Mouse (Mus musculus) right cerebral cortex, adult 18-20 months (tissue): Measurements from ENCODE around the gene Iqce.
A peak's percentile ranks its signal among the peaks of the same experiment; 100 is the strongest.

Source experiments
- DNase-seq: peaks from one replicate; pipeline ENCODE4 v3.0.0; 2022; ENCODE audit warnings: mixed read lengths

Iqce gene

GRCm38 (mm10) chr5:140636316-140637057 is 65.7 kb downstream of the Iqce start:
- DNase-seq = no peak

GRCm38 (mm10) chr5:140634798-140635722 is 67.1 kb downstream of the Iqce start:
- no peak for DNase-seq

- no peak for DNase-seq
Measured at GRCm38 (mm10) chr5:140633432-140633831, 68.7 kb downstream of the Iqce start.

GRCm38 (mm10) chr5:140628995-140629394 is 73.2 kb downstream of the Iqce start:
- no peak for DNase-seq

GRCm38 (mm10) chr5:140627580-140627979 is 74.6 kb downstream of the Iqce start:
- no peak for DNase-seq

- DNase-seq = no peak
Measured at GRCm38 (mm10) chr5:140624961-140625360, 77.2 kb downstream of the Iqce start.

- DNase-seq = no peak
Measured at GRCm38 (mm10) chr5:140624238-140624637, 77.9 kb downstream of the Iqce start.

- DNase-seq = no peak
Measured at GRCm38 (mm10) chr5:140623791-140624190, 78.4 kb downstream of the Iqce start.

- no peak for DNase-seq
Measured at GRCm38 (mm10) chr5:140622978-140623670, 79.1 kb downstream of the Iqce start.

- no peak for DNase-seq
Measured at GRCm38 (mm10) chr5:140621517-140621916, 80.7 kb downstream of the Iqce start.

- DNase-seq = no peak
Measured at GRCm38 (mm10) chr5:140621092-140621491, 81.1 kb downstream of the Iqce start.

- DNase-seq = no peak
Measured at GRCm38 (mm10) chr5:140619895-140620736, 82.1 kb downstream of the Iqce start.

GRCm38 (mm10) chr5:140619151-140619771 is 82.9 kb downstream of the Iqce start:
- DNase-seq = peak; percentile 63

- DNase-seq = no peak
Measured at GRCm38 (mm10) chr5:140617714-140618113, 84.5 kb downstream of the Iqce start.

GRCm38 (mm10) chr5:140616691-140617090 is 85.5 kb downstream of the Iqce start:
- DNase-seq = no peak

GRCm38 (mm10) chr5:140616110-140616503 is 86.1 kb downstream of the Iqce start:
- DNase-seq = no peak

- no peak for DNase-seq
Measured at GRCm38 (mm10) chr5:140615321-140616109, 86.7 kb downstream of the Iqce start.

- DNase-seq = no peak
Measured at GRCm38 (mm10) chr5:140614837-140615236, 87.3 kb downstream of the Iqce start.

- no peak for DNase-seq
Measured at GRCm38 (mm10) chr5:140614141-140614540, 88.0 kb downstream of the Iqce start.

- DNase-seq = no peak
Measured at GRCm38 (mm10) chr5:140612191-140612590, 90.0 kb downstream of the Iqce start.
